Mouse (Mus musculus) hindbrain, postnatal 0 days (tissue): ENCODE measurements at regions not wholly inside any gene's neighbourhood (a gene's known extent, or its start where the extent isn't known, plus 50 kb on each side); places are given as distances from the start of the nearest gene placed in this dataset.

Experiments used
- ATAC-seq: fragments of 200-750 bp; cut with Nextera tagmentation; 2 replicates; pipeline ENCODE4 v1.8.0; 2017; ENCODE audit warnings: mild to moderate bottlenecking, moderate TSS enrichment, moderate library complexity
- DNase-seq: peaks from one replicate; pipeline ENCODE4 v3.0.0-alpha.2; 2015; ENCODE audit warnings: low spot score
- H3K27ac ChIP-seq: fragments of 300-500 bp; sonication (generic); 2 replicates; pipeline ENCODE4 v1.5.1; 2014; ENCODE audit warnings: mild to moderate bottlenecking
- H3K27me3 ChIP-seq: fragments of 300-500 bp; sonication (generic); 2 replicates; pipeline ENCODE4 v1.6.1; 2014; ENCODE audit warnings: low read length, mixed read lengths; ENCODE audit not compliant: insufficient read depth
- H3K36me3 ChIP-seq: fragments of 300-500 bp; sonication (generic); 2 replicates; pipeline ENCODE4 v1.6.1; 2014; ENCODE audit warnings: low read length, mixed read lengths; ENCODE audit not compliant: insufficient read depth
- H3K4me1 ChIP-seq: fragments of 300-500 bp; sonication (generic); 2 replicates; pipeline ENCODE4 v1.6.1; 2014; ENCODE audit warnings: antibody characterized with exemption, low read length, mixed read lengths; ENCODE audit not compliant: insufficient read depth
- H3K4me2 ChIP-seq: fragments of 300-500 bp; sonication (generic); 2 replicates; pipeline ENCODE4 v1.6.1; 2014; ENCODE audit warnings: low read depth, mild to moderate bottlenecking, low read length, moderate library complexity, mixed read lengths
- H3K4me3 ChIP-seq: fragments of 300-500 bp; sonication (generic); 2 replicates; pipeline ENCODE4 v1.5.1; 2014; ENCODE audit warnings: low read length
- H3K9ac ChIP-seq: fragments of 300-500 bp; sonication (generic); replicated peaks from 2 replicates; pipeline ENCODE4 v1.6.1; 2014; ENCODE audit warnings: mild to moderate bottlenecking, low read length, moderate library complexity, mixed read lengths
- H3K9me3 ChIP-seq: fragments of 300-500 bp; sonication (generic); 2 replicates; pipeline ENCODE4 v1.6.1; 2016; ENCODE audit warnings: low read length, mixed read lengths
- CTCF ChIP-seq: IDR thresholded peaks from 2 replicates; pipeline ENCODE4 v1.5.1; 2016; ENCODE audit warnings: antibody characterized with exemption, control low read depth, low read depth
- WGBS: fragments of 180-500 bp; shearing (Covaris S2); extraction: QIAGEN DNeasy Blood & Tissue Kit; methylation state at CpG from one replicate; pipeline ENCODE4 v1.1.7; 2014; 5-methylcytosine and 5-hydroxymethylcytosine counted together

DNA sequence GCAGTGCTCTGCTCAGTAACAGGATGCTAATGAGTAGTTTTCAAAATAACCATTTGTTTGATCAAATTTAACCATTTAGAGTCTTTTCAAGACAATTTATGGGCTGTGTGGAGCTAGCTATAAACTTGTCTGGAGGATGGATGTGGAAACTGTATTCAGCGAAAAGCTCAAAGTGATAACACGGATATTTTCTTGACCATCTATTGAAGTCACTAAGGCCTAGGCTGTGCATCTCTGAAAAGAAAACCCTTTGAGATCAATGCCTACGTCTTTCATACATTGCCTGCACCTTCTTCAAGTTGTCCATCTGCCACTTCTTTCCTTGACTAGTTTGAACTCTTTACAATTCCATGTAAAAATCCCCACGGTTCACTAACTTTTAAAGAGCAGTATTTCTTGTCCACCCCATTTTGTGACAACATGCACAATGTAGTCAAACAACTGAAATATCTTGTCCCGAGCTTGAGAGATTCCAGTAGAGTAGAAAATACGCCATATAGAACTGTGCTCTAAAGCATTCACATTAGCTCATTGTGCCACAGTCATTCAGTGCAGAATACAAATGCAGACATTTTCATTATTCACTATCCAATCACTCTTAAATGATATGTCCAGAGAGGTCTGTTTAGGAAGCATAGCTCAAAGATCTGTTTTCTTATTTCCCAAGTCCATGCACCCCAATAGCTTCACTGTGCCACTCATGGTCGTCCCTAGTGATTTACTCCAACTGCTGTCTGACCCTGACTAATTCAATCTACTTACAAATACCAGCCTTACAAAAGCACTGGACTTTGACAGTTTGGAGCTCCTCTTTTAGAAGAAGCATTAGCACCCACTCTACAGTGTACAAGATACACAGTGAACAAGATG lies 165.7 kb upstream of the 4930447F04Rik start:
- no peaks in the 10 kb centered on the region for H3K9me3 ChIP-seq
- H3K4me2 ChIP-seq, result no peak overlapping the region
- no peaks in the 10 kb centered on the region for H3K4me1 ChIP-seq
- H3K4me3 ChIP-seq, result no peak overlapping the region
- no peaks in the 10 kb centered on the region for H3K36me3 ChIP-seq
- WGBS, result 73% methylated on average over 7 of the region's 7 CpGs
- no peak for ATAC-seq
- no peaks in the 10 kb centered on the region for H3K27me3 ChIP-seq
- DNase-seq, result no peak
- no peak overlapping the region for H3K27ac ChIP-seq
- no peak for TF ChIP-seq CTCF
- H3K9ac ChIP-seq, result no peak overlapping the region

DNA sequence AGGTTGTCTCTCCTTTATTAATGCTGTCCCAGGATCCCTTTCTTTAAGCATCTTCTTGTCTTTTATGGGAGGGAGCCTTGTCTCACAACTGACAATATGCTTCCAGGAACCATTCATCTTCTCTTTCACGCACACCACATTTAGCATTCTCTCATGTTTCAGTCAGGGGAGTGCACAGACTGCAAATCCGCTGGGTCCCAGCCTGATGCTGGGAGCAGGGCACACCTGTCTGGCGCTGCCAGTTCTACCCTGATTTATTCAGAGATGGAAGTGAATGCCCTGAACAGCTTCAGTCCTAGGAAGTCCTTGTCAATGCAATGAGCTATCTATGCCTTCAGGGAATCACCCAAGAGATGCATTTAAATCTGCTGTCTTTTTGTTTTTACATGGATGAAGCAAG lies 161.0 kb upstream of the 4930447F04Rik start:
- Histone ChIP-seq H3K4me3 (no peak overlapping the region), H3K27ac (no peak overlapping the region), H3K9me3 (no peaks in the 10 kb centered on the region), H3K4me2 (no peak overlapping the region), H3K36me3 (no peaks in the 10 kb centered on the region), H3K4me1 (no peaks in the 10 kb centered on the region), H3K9ac (no peak overlapping the region), H3K27me3 (no peaks in the 10 kb centered on the region)
- no peak for TF ChIP-seq CTCF
- ATAC-seq (no peak), DNase-seq (no peak)
- WGBS, result 43% methylated on average over 3 of the region's 3 CpGs

- no peaks in the 10 kb centered on the region for H3K9me3 ChIP-seq
- H3K4me3 ChIP-seq, result no peak overlapping the region
- ATAC-seq (no peak), DNase-seq (peak; percentile 9)
- WGBS, result 56% methylated on average over 3 of the region's 3 CpGs
- H3K9ac ChIP-seq, result no peak overlapping the region
- H3K4me2 ChIP-seq, result no peak overlapping the region
- TF ChIP-seq CTCF, result no peak
- no peaks in the 10 kb centered on the region for H3K27me3 ChIP-seq
- no peak overlapping the region for H3K27ac ChIP-seq
- no peaks in the 10 kb centered on the region for H3K36me3 ChIP-seq
- no peaks in the 10 kb centered on the region for H3K4me1 ChIP-seq
These were observed 157.5 kb upstream of the 4930447F04Rik start for GRCm38 (mm10) chrX:66461459-66462001.
